Mouse (Mus musculus) retina, postnatal 1 day (tissue): ENCODE measurements at regions not wholly inside any gene's neighbourhood (a gene's known extent, or its start where the extent isn't known, plus 50 kb on each side); places are given as distances from the start of the nearest gene placed in this dataset.
"Not testable (repeated sequence)": the region's sequence is repeated elsewhere in the genome, so short reads cannot be mapped to it uniquely, and the experiment has no call there.

Source experiments
- DNase-seq: peaks from one replicate; pipeline ENCODE4 v3.0.0-alpha.2; 2012

GRCm38 (mm10) chr5:52010426-52010825 is 179.9 kb downstream of the Dhx15 start:
- no peak for DNase-seq

GRCm38 (mm10) chr5:52008942-52009341 is 181.4 kb downstream of the Dhx15 start:
- DNase-seq = no peak

GRCm38 (mm10) chr5:52006843-52007242 is 183.5 kb downstream of the Dhx15 start:
- DNase-seq = no peak

DNA sequence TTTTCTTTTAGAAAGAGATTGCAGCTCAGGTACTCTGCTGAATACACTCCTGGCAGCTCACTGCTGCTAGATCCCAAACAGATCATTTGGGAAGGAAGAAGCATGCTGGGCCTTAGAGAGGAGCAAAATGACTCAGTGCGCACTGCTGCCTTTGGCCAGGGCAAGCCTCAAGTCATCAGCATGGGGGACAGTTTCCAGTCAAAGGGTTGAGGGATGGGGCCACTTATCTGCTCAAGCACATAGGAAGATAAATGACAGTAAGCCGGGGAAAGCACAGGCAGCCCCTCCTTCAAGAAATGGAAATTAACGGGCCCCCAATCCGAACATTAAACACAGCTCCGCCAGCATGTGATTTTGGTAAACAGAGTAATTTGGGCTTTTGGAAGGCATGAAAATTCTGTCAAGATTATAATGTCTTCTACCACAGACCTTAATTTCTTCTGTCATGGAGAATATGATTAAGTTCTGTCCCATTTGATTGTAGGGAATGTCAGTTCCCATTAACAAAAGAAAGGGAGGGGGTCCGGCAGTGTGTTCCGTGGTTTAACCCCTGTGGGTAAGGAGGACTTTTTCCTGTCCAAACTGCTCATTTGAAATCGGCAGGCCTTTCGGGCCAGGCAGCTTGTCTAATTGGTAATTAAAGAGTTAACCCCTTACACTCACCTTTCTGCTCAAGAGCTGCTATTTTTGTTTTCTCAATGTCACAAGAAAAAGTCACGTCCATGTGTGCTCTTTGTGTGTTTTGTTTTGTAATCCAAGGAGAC is 199.3 kb downstream of the Dhx15 start:
- peak; percentile 10 for DNase-seq

- no peak for DNase-seq
Measured at GRCm38 (mm10) chr5:51989396-51989795, 200.9 kb downstream of the Dhx15 start.

GRCm38 (mm10) chr5:51988913-51989312 is 201.4 kb downstream of the Dhx15 start:
- DNase-seq = no peak

GRCm38 (mm10) chr5:51984966-51985365 is 205.3 kb downstream of the Dhx15 start:
- DNase-seq = no peak

DNA sequence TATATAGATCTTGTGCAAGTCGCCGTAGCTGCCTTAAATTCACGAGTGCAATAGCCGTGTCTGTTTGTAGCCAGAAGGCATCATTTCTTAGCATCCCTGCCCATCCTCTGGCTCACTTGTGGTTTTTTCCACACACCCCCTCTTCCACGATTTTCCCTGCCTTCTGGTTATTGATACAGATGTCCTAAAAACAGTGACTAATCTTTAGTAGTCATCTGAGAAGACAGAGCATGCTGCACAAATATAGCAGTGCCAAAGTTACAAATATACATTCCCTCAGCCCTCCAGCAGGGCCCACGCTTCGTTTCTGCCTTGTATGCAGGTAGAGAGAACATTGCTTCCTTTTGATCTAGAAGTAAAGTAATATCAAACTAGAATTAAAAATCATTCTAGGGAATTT is 207.5 kb downstream of the Dhx15 start:
- no peak for DNase-seq

DNA sequence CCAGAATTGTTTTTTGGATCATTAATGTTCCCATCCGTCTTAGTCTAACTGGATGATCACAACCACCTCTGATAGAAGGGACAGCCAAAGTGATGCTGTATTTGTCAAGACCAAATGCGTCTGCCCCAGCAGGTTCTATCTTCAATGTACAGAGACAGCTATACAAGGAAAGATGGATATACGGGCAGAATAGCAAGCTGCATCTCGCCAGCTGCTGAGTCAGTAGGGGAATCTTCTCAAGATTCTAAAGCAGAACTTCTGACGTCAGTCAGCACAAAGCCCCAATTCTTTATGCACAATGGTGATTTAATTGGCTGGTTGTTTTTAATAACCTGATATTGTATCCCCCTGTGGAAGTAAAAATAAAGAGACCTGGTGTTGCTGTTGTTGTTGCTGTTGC is 209.4 kb downstream of the Dhx15 start:
- no peak for DNase-seq

DNA sequence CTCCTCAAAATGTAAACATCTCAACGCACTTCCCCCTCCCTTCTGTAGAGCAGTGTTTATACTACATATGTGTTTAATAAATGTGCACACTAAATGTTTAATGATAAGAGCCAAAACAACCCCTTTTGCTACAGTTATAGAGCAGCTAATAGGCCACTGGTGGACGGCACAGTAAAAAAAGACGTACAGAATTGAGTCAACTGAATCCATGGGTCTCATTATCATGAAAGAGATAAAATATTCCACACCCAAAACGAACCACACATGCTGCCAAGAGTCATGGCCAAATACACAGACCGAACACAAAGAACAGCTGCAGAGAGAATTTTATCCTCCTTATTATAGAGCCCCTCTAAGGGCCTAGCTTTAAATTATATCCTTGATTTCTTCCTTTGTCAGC is 237.8 kb downstream of the Dhx15 start:
- no peak for DNase-seq

DNA sequence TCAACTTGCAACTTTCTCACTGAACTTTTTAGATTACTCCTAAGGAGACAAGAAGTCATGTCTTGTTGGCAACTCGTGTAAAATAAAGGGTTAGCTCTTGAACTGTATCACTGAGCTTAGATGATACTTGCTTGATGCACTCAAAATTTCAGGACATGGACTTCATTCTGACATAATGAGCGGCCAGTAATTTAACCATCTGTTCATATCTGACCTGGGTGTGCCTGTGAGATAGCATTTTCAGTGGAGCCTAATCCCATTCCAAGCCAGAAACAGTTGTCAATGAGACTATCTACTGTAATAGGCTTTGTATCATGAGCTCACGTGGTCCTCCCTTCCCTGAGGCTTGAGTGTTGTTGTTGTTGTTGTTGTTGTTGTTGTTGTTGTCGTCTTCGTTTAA is 240.3 kb downstream of the Dhx15 start:
- no peak for DNase-seq

DNA sequence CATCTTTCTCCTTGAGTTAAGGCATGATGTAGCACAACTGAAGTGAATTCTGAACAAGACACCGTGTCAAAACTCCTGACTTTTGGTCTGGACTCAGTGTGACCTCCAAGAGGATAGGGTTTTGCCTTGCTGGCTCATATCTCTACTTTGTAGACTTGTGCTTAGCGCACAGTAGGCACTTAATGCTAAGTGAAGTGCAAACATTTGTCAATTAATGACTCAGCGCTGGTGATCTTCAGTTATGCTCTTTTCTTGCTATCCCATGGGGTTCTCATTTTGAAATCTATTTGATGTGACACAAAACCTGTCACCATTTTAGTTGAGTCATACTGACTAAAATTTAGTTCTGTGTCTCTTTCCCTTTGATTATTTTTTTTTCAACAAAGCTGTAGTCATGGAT is 244.3 kb downstream of the Dhx15 start:
- DNase-seq = no peak

GRCm38 (mm10) chr5:51941925-51942291 is 248.4 kb downstream of the Dhx15 start:
- not testable (repeated sequence) for DNase-seq

DNA sequence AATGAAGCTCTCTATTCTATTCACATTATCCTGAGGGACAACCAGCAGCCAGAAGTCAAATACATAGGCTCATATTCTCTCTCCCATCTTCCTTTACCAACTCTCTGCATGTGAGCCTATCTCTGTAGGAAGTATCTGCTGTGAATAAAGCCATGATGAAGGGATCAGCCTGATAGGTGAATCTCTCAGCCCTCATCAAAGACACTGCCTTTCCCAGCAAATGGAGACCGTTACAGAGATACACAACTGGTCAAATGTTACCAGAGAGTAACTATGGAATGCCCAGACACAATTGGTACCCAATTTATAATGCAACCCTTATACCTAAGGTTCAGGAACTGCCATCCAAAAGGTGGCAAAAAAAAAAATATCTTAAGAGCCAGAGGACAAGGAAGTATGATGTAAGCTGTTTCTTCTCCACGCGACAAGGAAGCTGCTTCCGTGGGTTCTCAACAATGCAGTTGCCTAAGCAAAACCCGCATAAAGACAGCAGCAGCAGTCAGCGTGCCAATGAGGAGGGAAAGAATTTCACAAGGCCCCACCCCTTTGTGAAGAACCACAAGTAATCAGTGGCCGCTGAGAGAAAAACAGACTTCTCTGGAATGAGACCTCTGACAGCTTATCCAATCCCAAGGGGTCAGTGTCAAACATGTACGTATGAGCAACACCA is 248.9 kb downstream of the Dhx15 start:
- no peak for DNase-seq

- DNase-seq = no peak
Measured at GRCm38 (mm10) chr5:51938845-51939244, 251.5 kb downstream of the Dhx15 start.

DNA sequence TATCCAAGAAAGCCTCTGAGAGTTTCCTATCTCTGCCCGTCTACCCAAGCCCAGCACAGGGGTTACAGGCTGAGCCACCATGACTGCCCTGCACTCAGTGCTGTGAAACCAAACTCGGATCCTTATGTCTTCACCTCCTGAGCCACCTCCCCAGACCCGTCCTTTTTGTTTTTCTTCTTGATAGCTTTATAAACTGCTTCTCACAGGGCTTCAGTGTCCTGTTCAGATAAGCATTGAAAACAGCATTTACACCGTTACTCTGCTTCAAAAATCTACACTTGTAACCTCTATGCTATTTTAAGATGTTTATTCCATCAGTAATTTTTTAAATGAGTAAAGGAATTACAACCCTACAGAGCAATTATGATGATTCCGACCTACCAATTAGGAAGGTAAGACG is 253.0 kb downstream of the Dhx15 start:
- no peak for DNase-seq

DNA sequence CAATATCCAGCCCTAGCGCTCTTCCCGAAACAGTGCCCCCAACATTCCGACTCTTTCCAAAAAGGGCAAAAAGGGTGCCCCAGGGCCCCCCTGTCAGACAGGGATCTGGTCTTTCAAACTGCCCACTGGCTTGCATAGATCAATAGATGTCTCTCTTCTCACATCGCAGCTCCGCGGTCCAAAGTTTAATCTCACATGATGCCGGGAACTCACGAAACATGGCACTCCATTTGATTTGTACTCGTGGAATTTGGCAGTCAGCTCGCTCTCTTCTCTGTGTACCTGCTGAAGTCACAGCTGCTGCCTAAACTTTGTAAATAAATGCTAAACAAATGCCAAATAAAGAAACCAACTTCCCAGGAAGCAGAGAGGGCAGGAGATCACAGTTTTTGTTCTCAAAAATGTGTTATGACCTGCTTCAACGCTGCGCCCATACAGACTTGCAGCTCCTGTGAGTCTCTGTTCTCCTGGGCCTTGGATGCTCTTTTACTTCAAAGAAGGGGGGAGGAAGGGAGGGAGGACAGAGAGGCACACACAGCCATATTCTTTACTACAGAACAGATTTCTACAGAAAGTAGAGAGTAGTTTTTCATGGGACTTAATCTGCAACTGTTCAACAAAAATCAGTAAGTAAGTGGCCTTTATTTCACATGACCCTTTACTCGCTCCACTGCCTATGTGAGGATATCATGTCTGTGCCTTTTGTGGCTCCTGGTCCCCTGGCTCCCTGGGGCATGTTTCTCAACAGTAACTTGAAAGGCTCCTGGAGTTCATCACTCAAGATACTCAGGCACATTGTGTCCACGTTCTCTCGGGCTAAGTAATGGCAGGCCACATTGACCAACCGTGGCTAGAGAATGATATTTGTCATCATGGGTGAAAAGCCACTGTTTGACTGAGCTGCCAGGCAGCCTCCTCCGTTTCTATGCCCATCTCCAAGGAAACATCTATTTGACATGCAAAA is 254.6 kb downstream of the Dhx15 start:
- DNase-seq = no peak

DNA sequence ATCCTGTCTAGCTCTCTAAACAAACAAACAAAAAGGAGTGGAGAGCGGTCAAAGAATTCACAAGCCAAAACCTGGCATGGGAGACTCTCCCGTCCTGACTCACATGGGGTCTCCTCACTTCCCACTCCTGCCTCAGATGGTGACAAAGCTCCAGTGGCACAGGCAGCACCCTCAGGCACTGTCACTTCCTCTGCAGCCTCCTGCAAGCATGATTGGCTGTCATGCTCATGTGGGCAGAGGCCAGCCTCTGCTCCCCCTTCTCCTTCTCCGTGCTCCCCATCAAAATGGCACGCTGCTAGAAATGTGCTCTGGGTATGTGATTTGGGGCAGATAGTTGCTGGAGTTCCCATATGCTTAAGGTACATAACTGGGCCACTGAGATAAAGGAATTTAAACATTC is 255.4 kb downstream of the Dhx15 start:
- no peak for DNase-seq

GRCm38 (mm10) chr5:51933331-51933730 is 257.0 kb downstream of the Dhx15 start:
- no peak for DNase-seq

DNA sequence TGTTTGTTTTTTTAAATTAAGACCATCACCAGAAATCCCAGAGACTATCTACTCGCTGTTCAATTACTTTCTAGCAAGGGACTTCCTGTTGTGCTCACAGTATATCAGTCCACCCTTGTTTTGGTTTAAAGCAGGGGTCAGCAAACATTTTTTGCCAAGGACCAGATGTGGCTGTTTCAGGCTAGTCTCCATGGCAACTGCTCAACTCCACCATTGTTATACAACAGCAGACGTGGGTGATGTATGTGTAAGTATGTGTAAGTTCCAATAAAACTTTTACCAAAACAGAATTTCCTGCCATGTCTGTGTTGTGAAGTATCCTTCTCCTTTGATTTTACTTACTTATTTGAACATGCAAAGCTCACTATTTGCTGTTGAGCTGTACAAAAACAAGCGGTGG is 259.9 kb downstream of the Dhx15 start:
- no peak for DNase-seq

DNA sequence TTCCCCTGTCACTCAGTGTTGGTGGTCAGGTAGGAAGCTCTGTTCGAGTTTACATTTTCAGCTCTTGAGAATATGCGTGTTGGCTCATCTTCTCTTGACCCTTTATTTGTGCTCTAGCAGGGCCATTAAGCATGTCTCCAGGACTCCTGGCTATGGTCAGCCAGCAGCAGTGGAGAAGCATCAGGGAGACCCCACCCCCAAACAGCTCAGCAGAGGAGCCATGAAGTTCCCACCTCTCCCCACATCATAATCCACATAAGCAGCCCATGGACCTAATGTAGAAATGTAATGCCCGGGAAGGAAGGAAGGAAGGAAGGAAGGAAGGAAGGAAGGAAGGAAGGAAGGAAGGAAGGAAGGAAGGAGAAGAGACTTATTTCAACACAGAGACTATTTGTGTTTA is 261.5 kb downstream of the Dhx15 start:
- no peak for DNase-seq

- no peak for DNase-seq
Measured at GRCm38 (mm10) chr5:51923417-51923816, 266.9 kb downstream of the Dhx15 start.

GRCm38 (mm10) chr5:51922973-51923372 is 267.3 kb downstream of the Dhx15 start:
- no peak for DNase-seq

DNA sequence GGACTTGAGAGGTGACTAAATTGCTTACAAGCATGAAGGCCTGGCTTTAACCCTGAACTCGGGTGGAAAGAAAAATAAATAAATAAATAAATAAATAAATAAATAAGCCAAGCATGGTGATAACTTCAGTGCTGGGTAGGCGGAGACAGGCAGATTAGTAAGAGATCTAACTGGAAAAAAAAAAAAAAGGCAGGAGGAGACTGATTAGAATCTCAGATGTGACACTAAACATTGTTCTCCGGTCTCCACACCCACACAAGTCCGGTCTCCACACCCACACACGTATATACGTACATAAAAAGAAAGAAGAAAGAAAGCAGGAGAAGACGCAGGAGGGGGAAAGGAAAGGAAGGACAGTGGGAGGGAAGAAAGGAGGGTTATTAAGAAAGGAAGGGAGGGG is 267.8 kb downstream of the Dhx15 start:
- no peak for DNase-seq
